28 mouse cellular contexts compared by ENCODE assay signal in the genomic region with DNA sequence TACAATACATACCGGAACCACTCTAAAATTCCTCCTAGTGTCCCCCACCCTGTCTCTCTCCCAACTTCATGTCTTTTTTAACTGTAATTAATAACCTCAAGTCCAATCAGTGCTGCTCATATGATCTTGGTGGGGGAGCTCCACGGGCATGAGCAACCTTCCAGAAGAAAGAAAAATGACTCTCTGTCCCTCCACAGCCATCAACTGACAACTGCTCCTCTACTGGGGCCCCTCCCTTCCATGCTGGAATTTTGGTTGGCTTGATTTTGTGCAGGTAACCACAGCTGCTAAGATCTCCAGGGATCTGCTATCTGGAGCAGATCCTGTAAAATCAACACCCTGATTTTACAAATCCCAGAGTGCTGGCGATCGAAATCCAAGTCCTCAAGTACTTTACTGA. TPM values are rescaled to one million over a fixed set of nuclear protein-coding genes. Genes with fewer than 3 reads are reported as not detected.
DNase-seq lines count a peak whose midpoint lies in the region; ATAC-seq and TF ChIP-seq lines count a peak whose summit lies in the region.
"Had no signal": no experiment of that assay in that cellular context is flagged by ENCODE, and none has a peak within 500 bp of the region (broad histone marks: within the 10 kb centered on the region; RNA-seq: fewer than 3 reads in every experiment).

No protein-coding gene starts in this region.

- 0 out of 2 replicates have a peak overlapping the region, but pooled peaks have one; percentile 20 for H3K9ac ChIP-seq in stomach, embryonic 16.5 days (ENCODE audit: low read length)
- H3K9ac ChIP-seq in stomach, postnatal 0 days (ENCODE audit: low read length): no peak overlapping the region
- H3K9ac ChIP-seq: embryonic facial prominence, embryonic 13.5 days; forebrain, embryonic 12.5 days; forebrain, embryonic 15.5 days; heart, embryonic 13.5 days; hindbrain, embryonic 12.5 days had no signal

- no peak overlapping the region for H3K4me2 ChIP-seq in stomach, embryonic 16.5 days (ENCODE audit: low read depth, low read length)
- no peak overlapping the region for H3K4me2 ChIP-seq in stomach, postnatal 0 days (replicated peaks; ENCODE audit: low read depth)
- H3K4me2 ChIP-seq: forebrain, embryonic 12.5 days had no signal

- no peaks in the 10 kb centered on the region for H3K9me3 ChIP-seq in stomach, embryonic 16.5 days (replicated peaks; ENCODE audit: control insufficient read depth, low read length)
- no peaks in the 10 kb centered on the region for H3K9me3 ChIP-seq in stomach, postnatal 0 days (ENCODE audit: control insufficient read depth, low read length)
- H3K9me3 ChIP-seq: embryonic facial prominence, embryonic 13.5 days; forebrain, embryonic 12.5 days; forebrain, embryonic 15.5 days; heart, embryonic 10.5 days; heart, embryonic 13.5 days; hindbrain, embryonic 12.5 days had no signal

- H3K27me3 ChIP-seq in stomach, embryonic 16.5 days (ENCODE audit: control insufficient read depth, insufficient read depth, low read length): no peaks in the 10 kb centered on the region
- H3K27me3 ChIP-seq in stomach, postnatal 0 days (ENCODE audit: control insufficient read depth, insufficient read depth, low read length): no peaks in the 10 kb centered on the region
- H3K27me3 ChIP-seq: embryonic facial prominence, embryonic 13.5 days; forebrain, embryonic 12.5 days; forebrain, embryonic 15.5 days had no signal

- WGBS in stomach, embryonic 16.5 days: 82% methylated on average over 4 of the region's 4 CpGs
- 75% methylated on average over 4 of the region's 4 CpGs for WGBS in stomach, postnatal 0 days

- peak; percentile 58 for DNase-seq in heart, adult 11 months
- no peak for DNase-seq in heart, postnatal 36 days
- no peak for DNase-seq in left cerebral cortex, adult 2 months (ENCODE audit: extremely low spot score in 1 of 2, low spot score in 2 of 2)
- no peak for DNase-seq in left cerebral cortex, adult 9 months (ENCODE audit: low spot score in 2 of 2)
- no peak for DNase-seq in stomach, postnatal 0 days (ENCODE audit: low spot score)
- DNase-seq: cerebellum, adult 9-11 months; gastrocnemius, postnatal 25 days had no signal

- H3K4me1 ChIP-seq in stomach, embryonic 16.5 days (ENCODE audit: control insufficient read depth, insufficient read depth, low read length): no peaks in the 10 kb centered on the region
- H3K4me1 ChIP-seq in stomach, postnatal 0 days (replicated peaks; ENCODE audit: control insufficient read depth, insufficient read depth): no peaks in the 10 kb centered on the region

- no peaks in the 10 kb centered on the region for H3K36me3 ChIP-seq in stomach, embryonic 16.5 days (ENCODE audit: control insufficient read depth, insufficient read depth, low read length)
- no peaks in the 10 kb centered on the region for H3K36me3 ChIP-seq in stomach, postnatal 0 days (ENCODE audit: control insufficient read depth, insufficient read depth, low read length)
- H3K36me3 ChIP-seq: embryonic facial prominence, embryonic 13.5 days; forebrain, embryonic 12.5 days; forebrain, embryonic 15.5 days; heart, embryonic 10.5 days; heart, embryonic 13.5 days; hindbrain, embryonic 12.5 days had no signal

- no peak for ATAC-seq in stomach, embryonic 16.5 days (ENCODE audit: insufficient read depth, low FRiP score)
- no peak for ATAC-seq in stomach, postnatal 0 days (ENCODE audit: low FRiP score, low TSS enrichment)
- ATAC-seq: CD4-positive, CD25-positive, alpha-beta regulatory T cell, adult 4 months; inflammation-experienced regulatory T-cells, adult 6 months had no signal

- TF ChIP-seq EP300 in stomach, postnatal 0 days (optimal IDR thresholded peaks at IDR 0.05): no peak

- H3K27ac ChIP-seq in left cerebral cortex, adult 2 months: peak overlapping the region; percentile 83
- H3K27ac ChIP-seq in stomach, embryonic 16.5 days (ENCODE audit: low read length): no peak overlapping the region
- no peak overlapping the region for H3K27ac ChIP-seq in stomach, postnatal 0 days (replicated peaks)
- H3K27ac ChIP-seq: embryonic facial prominence, embryonic 13.5 days; forebrain, embryonic 12.5 days; forebrain, embryonic 15.5 days; heart, adult 2 months; heart, embryonic 10.5 days; heart, embryonic 13.5 days; hindbrain, embryonic 12.5 days; hindbrain, postnatal 0 days had no signal

- intact Hi-C loops in heart, postnatal 36 days (cut with DNase I): no loop called here
- intact Hi-C loops in left cerebral cortex, adult 2 months (cut with DNase I): no loop called here

- TF ChIP-seq CTCF in left cerebral cortex, adult 2 months (IDR thresholded peaks at IDR 0.05): no peak
- TF ChIP-seq CTCF in stomach, postnatal 0 days (IDR thresholded peaks at IDR 0.05; ENCODE audit: low read depth): no peak

- H3K4me3 ChIP-seq in left cerebral cortex, adult 2 months: no peak overlapping the region
- no peak overlapping the region for H3K4me3 ChIP-seq in stomach, embryonic 16.5 days (replicated peaks; ENCODE audit: low read length)
- H3K4me3 ChIP-seq in stomach, postnatal 0 days (ENCODE audit: low read depth, low read length): no peak overlapping the region
- H3K4me3 ChIP-seq: embryonic facial prominence, embryonic 13.5 days; forebrain, embryonic 12.5 days; heart, adult 2 months; heart, embryonic 13.5 days had no signal

RNA-seq across cellular contexts. Expression of a gene that starts 13.6 kb away (rescaled TPM):
- total RNA-seq in heart, postnatal 36 days (2021): not detected
- total RNA-seq in left cerebral cortex, adult 2 months (2021): 10 to 100 TPM; 12.5 TPM
- polyA plus RNA-seq in stomach, embryonic 16.5 days (2015; fragmentation: Nextera tagmentation; extraction: Ambion mirVana): 0.09 and 0.17 TPM in 2 replicates
- polyA plus RNA-seq in stomach, postnatal 0 days (2015; fragmentation: Nextera tagmentation; extraction: Ambion mirVana): 0.06 TPM in 1 of 2 replicates, not detected in the other
- total RNA-seq: common myeloid progenitor, adult 5-6 weeks; gastrocnemius, adult 8-10 months; gastrocnemius, postnatal 25 days; heart, adult 2 months; hematopoietic stem cell, adult 5-6 weeks; MEL had no signal
- polyA plus RNA-seq: C2C12; embryonic facial prominence, embryonic 13.5 days; inflammation-experienced regulatory T-cells, adult 6 months had no signal

RNA-seq across cellular contexts. Expression of a gene that starts 40.4 kb away (rescaled TPM):
- total RNA-seq in heart, postnatal 36 days (2021): not detected
- total RNA-seq in left cerebral cortex, adult 2 months (2021): 1 to 10 TPM; 5.2 to 7.3 TPM
- 0.05 TPM in 1 of 2 replicates, not detected in the other for polyA plus RNA-seq in stomach, embryonic 16.5 days (2015; fragmentation: Nextera tagmentation; extraction: Ambion mirVana)
- not detected in 2 replicates for polyA plus RNA-seq in stomach, postnatal 0 days (2015; fragmentation: Nextera tagmentation; extraction: Ambion mirVana)
- total RNA-seq: adrenal gland, adult 2 months; adrenal gland, postnatal 14 days; common myeloid progenitor, adult 5-6 weeks; gastrocnemius, adult 8-10 months; gastrocnemius, postnatal 25 days; heart, adult 2 months; heart, postnatal 14 days; hematopoietic stem cell, adult 5-6 weeks; MEL had no signal
- polyA plus RNA-seq: adrenal gland, adult 2 months; C2C12; CD4-positive, CD25-positive, alpha-beta regulatory T cell, adult 4 months; gonadal fat pad, adult 2 months; heart, adult 2 months; heart, embryonic 13.5 days; heart, embryonic 16.5 days; inflammation-experienced regulatory T-cells, adult 6 months had no signal

Comparison
In these comparisons a context has a peak if more than half of its experiments do, and no peak if none do; other contexts are left out.
1. RNA of a gene that starts 13.6 kb away (total RNA-seq): 12.5 TPM in left cerebral cortex, adult 2 months; not detected in heart, postnatal 36 days; every median in the first group is over 10 times any median in the second.
2. RNA of a gene that starts 40.4 kb away (total RNA-seq): 5.2 to 7.3 TPM in left cerebral cortex, adult 2 months; not detected in heart, postnatal 36 days; every median in the first group is over 4 times any median in the second.